Mouse (Mus musculus) CD4-positive naive resting alpha-beta T cell, adult 76 days (primary cell): ENCODE measurements around the gene Rab40b. TPM values are rescaled to one million over a fixed set of nuclear protein-coding genes. Genes with fewer than 3 reads are reported as not detected.

Source experiments
- total RNA-seq: library from RNA; stranded (reverse); gene quantifications from one replicate; pipeline ENCODE4 v1.2.4, GENCODE M21; 2023

Rab40b gene
- not detected for total RNA-seq

GRCm38 (mm10) chr11:121387750-121388553, at the start of gene Rab40b:
Gene Rab40b (minus strand): TSS chr11:121388251.

GRCm38 (mm10) chr11:121434156-121435155, 46.4 kb upstream of the Rab40b start, which contains the start of gene Fn3k:
Gene Fn3k (plus strand): TSS chr11:121434913.

GRCm38 (mm10) chr11:121420830-121421552, 32.9 kb upstream of the Rab40b start, which contains the start of gene Fn3krp:
Gene Fn3krp (plus strand): TSS chr11:121421401.

GRCm38 (mm10) chr11:121354091-121354707, 33.9 kb downstream of the Rab40b start, which contains the start of gene Wdr45b:
Gene Wdr45b (minus strand): TSS chr11:121354445.

Other genes starting within 250 kb of the Rab40b start
- gene Tex19.1, start 242.1 kb downstream of the Rab40b start, total RNA-seq: not detected
- gene Uts2r, start 228.0 kb downstream of the Rab40b start, total RNA-seq: not detected
- 10.1 TPM for gene Hexdc, start 183.8 kb downstream of the Rab40b start, total RNA-seq
- 6.1 TPM for gene Ogfod3, start 183.5 kb downstream of the Rab40b start, total RNA-seq
- 44.8 TPM for gene Cybc1, start 158.9 kb downstream of the Rab40b start, total RNA-seq
- gene Narf, start 151.0 kb downstream of the Rab40b start, total RNA-seq: 26.6 TPM
- 31.3 TPM for gene Foxk2, start 128.3 kb downstream of the Rab40b start, total RNA-seq
- 69.8 TPM for gene Wdr45b, start 33.8 kb downstream of the Rab40b start, total RNA-seq
- 6.0 TPM for gene Fn3krp, start 33.1 kb upstream of the Rab40b start, total RNA-seq
- 0.47 TPM for gene Fn3k, start 46.7 kb upstream of the Rab40b start, total RNA-seq
- gene Tbcd, start 63.7 kb upstream of the Rab40b start, total RNA-seq: 44.8 TPM
- not detected for gene Zfp750, start 131.1 kb upstream of the Rab40b start, total RNA-seq